Mouse (Mus musculus) CD4-positive, CD25-positive, alpha-beta regulatory T cell (primary cell): ENCODE measurements around the gene Trim61. TPM values are rescaled to one million over a fixed set of nuclear protein-coding genes. Genes with fewer than 3 reads are reported as not detected.

ENCODE experiments used
- polyA plus RNA-seq: library from polyadenylated mRNA; unstranded; fragments of 100-300 nt; shearing (Covaris generic); gene quantifications from one replicate; pipeline ENCODE4 v1.2.1, GENCODE M21; 2017

The Trim61 gene
- not detected for polyA plus RNA-seq

DNA sequence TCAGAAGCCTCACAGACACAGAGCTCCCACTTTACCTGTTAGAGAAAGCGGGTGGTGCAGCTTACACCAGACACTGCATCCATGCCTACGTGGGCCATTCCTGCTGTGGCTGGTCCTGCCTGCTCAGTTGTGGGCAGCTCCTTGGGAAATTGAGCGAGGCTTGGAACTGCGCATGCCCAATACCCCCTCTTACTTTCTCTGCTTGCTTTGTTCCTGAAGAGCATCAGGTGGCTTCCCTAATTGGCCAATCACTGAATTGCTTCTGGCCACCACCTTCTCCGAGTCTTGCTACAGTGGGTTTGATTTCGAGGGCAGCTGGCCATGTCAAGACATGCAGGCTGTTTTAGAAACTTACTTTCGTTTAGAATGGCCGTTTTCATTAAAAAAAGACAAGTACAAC, at the start of gene Trim61, which contains the start of gene Trim60:
Trim61 (minus strand) TSS at position 101 of the 400 bp plus-strand sequence.
Trim60 (minus strand) TSS at position 162 of the 400 bp plus-strand sequence.

DNA sequence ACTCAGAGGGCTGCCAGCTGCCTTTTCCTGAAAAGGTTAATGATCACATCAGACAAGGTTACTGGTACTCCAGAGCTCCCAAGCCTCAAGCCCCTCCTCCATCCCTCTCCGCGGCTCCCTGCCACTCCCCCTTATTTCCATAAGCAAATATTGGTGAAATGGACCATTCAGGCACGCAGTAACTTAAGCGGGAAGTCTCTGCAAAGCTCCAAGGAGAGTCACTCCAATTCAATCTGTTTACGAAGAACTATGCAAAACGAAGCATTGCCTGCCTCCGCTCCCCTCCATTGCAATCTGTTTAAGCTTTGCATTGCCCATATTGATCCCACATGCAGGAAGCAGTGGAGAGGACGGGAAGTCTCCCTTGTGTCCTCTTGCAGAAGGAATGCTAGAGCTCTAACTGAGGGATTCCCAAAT, 18.8 kb upstream of the Trim61 start, which contains the start of gene Apela:
Apela (minus strand) TSS at position 220 of the 417 bp plus-strand sequence.

GRCm38 (mm10) chr8:64987731-64988130, 30.6 kb downstream of the Trim61 start, which contains the start of gene Trim75:
Gene Trim75, minus strand, starts transcription at chr8:64987831.

Other genes starting within 250 kb of the Trim61 start
- 21.1 TPM for gene Klhl2, start 168.5 kb downstream of the Trim61 start, polyA plus RNA-seq
- gene Tmem192, start 71.3 kb downstream of the Trim61 start, polyA plus RNA-seq, result 87.3 TPM
- 0.07 TPM for gene Trim75, start 30.7 kb downstream of the Trim61 start, polyA plus RNA-seq
- 0.06 TPM for gene Trim60, start 61 bp upstream of the Trim61 start, polyA plus RNA-seq
- not detected for gene Apela, start 18.8 kb upstream of the Trim61 start, polyA plus RNA-seq
- gene Gm10663, start 56.5 kb upstream of the Trim61 start, polyA plus RNA-seq, result not detected
- gene BC030870, start 111.0 kb upstream of the Trim61 start, polyA plus RNA-seq, result not detected